8 mouse cellular contexts compared by ENCODE assay signal in genomic region chr1:120032804-120033468, GRCm38 (mm10). TPM values are rescaled to one million over a fixed set of nuclear protein-coding genes. Genes with fewer than 3 reads are reported as not detected.
DNase-seq lines count a peak whose midpoint lies in the region; ATAC-seq and TF ChIP-seq lines count a peak whose summit lies in the region.

No protein-coding gene starts in this region.

- H3K79me2 ChIP-seq in CH12.LX (replicated peaks; ENCODE audit: control insufficient read depth, extremely low read depth, insufficient read depth, poor library complexity, severe bottlenecking) = no peaks in the 10 kb centered on the region

- H3K4me2 ChIP-seq in CH12.LX (ENCODE audit: insufficient read depth, low read depth, poor library complexity, severe bottlenecking) = no peak overlapping the region
- no peak overlapping the region for H3K4me2 ChIP-seq in forebrain, embryonic 12.5 days
- no peak overlapping the region for H3K4me2 ChIP-seq in heart, postnatal 0 days (ENCODE audit: low read depth, low read length)
- no peak overlapping the region for H3K4me2 ChIP-seq in liver, embryonic 14.5 days (ENCODE audit: low read depth)
- no peak overlapping the region for H3K4me2 ChIP-seq in neural tube, embryonic 12.5 days (replicated peaks)
- H3K4me2 ChIP-seq in stomach, embryonic 16.5 days (ENCODE audit: low read depth, low read length) = no peak overlapping the region

- peak; percentile 82 to 96 for TF ChIP-seq CTCF in CH12.LX (conservative IDR thresholded peaks at IDR 0.05 in 1 of 2, IDR thresholded peaks at IDR 0.05 in 1 of 2; ENCODE audit: low read depth in 2 of 2, low read length in 2 of 2)
- TF ChIP-seq CTCF in heart, postnatal 0 days (IDR thresholded peaks at IDR 0.05; ENCODE audit: low read depth) = peak; percentile 98
- peak; percentile 95 for TF ChIP-seq CTCF in liver, embryonic 14.5 days (IDR thresholded peaks at IDR 0.05; ENCODE audit: low read depth)

- TF ChIP-seq EP300 in CH12.LX (IDR thresholded peaks at IDR 0.05; ENCODE audit: low read length) = no peak
- TF ChIP-seq EP300 in heart, postnatal 0 days (IDR thresholded peaks at IDR 0.05; ENCODE audit: low read depth) = no peak
- TF ChIP-seq EP300 in liver, embryonic 14.5 days (IDR thresholded peaks at IDR 0.05; ENCODE audit: low read depth) = no peak

- DNase-seq in CH12.LX (ENCODE audit: extremely low read depth) = peak; percentile 79
- DNase-seq in c-Kit-positive CD71-positive TER-119-negative erythroid progenitor cells, embryonic 14.5 days (ENCODE audit: low read depth) = peak; percentile 46
- peak; percentile 61 for DNase-seq in heart, postnatal 0 days (ENCODE audit: low spot score)
- peak; percentile 96 for DNase-seq in kidney, postnatal 25 days
- peak; percentile 36 to 52 (median 41) for DNase-seq in liver, embryonic 14.5 days (ENCODE audit: low read depth in 3 of 3, low spot score in 3 of 3)

- H3K9me3 ChIP-seq in CH12.LX (replicated peaks; ENCODE audit: low read length) = no peaks in the 10 kb centered on the region
- no peaks in the 10 kb centered on the region for H3K9me3 ChIP-seq in forebrain, embryonic 12.5 days
- H3K9me3 ChIP-seq in heart, postnatal 0 days (replicated peaks; ENCODE audit: control insufficient read depth, low read length) = no peaks in the 10 kb centered on the region
- H3K9me3 ChIP-seq in liver, embryonic 14.5 days (ENCODE audit: control insufficient read depth, low read length) = no peaks in the 10 kb centered on the region
- H3K9me3 ChIP-seq in neural tube, embryonic 12.5 days = no peaks in the 10 kb centered on the region
- H3K9me3 ChIP-seq in stomach, embryonic 16.5 days (replicated peaks; ENCODE audit: control insufficient read depth, low read length) = no peaks in the 10 kb centered on the region

- WGBS in forebrain, embryonic 12.5 days = 53% methylated on average over 10 of the region's 10 CpGs
- 39% methylated on average over 10 of the region's 10 CpGs for WGBS in heart, postnatal 0 days
- 33% methylated on average over 10 of the region's 10 CpGs for WGBS in liver, embryonic 14.5 days (ENCODE audit: insufficient replicate concordance)
- WGBS in neural tube, embryonic 12.5 days = 49% methylated on average over 10 of the region's 10 CpGs
- 39% methylated on average over 10 of the region's 10 CpGs for WGBS in stomach, embryonic 16.5 days

- ATAC-seq in forebrain, embryonic 12.5 days (ENCODE audit: low FRiP score) = peak; percentile 70
- ATAC-seq in heart, postnatal 0 days (ENCODE audit: insufficient read depth, low read depth) = peak; percentile 68
- peak; percentile 74 for ATAC-seq in liver, embryonic 14.5 days (ENCODE audit: insufficient read depth)
- peak; percentile 74 for ATAC-seq in neural tube, embryonic 12.5 days (ENCODE audit: low FRiP score, low read depth)
- peak; percentile 85; the same call in 1 of the 2 replicates for ATAC-seq in stomach, embryonic 16.5 days (ENCODE audit: insufficient read depth, low FRiP score)

- peaks cover 5% of the 10 kb centered on the region for H3K27me3 ChIP-seq in CH12.LX (replicated peaks)
- no peaks in the 10 kb centered on the region for H3K27me3 ChIP-seq in forebrain, embryonic 12.5 days
- no peaks in the 10 kb centered on the region for H3K27me3 ChIP-seq in heart, postnatal 0 days (ENCODE audit: control insufficient read depth, insufficient read depth, low read length)
- H3K27me3 ChIP-seq in liver, embryonic 14.5 days (ENCODE audit: control insufficient read depth, insufficient read depth, low read length) = no peaks in the 10 kb centered on the region
- H3K27me3 ChIP-seq in neural tube, embryonic 12.5 days (replicated peaks) = no peaks in the 10 kb centered on the region
- H3K27me3 ChIP-seq in stomach, embryonic 16.5 days (ENCODE audit: control insufficient read depth, insufficient read depth, low read length) = no peaks in the 10 kb centered on the region

- in situ Hi-C loops in CH12.LX (cut with MboI; ENCODE audit: low pct_ligation_motif_present, low pct_unique_long_range_greater_than_20kb, low sequenced_read_pairs) = loop anchor here (5.0 kb wide), 2 partner anchors 64 to 114 kb away; no protein-coding TSS in a partner anchor

- no peak overlapping the region for H3K9ac ChIP-seq in CH12.LX (ENCODE audit: insufficient read depth, low read depth)
- no peak overlapping the region for H3K9ac ChIP-seq in forebrain, embryonic 12.5 days
- no peak overlapping the region for H3K9ac ChIP-seq in heart, postnatal 0 days (replicated peaks; ENCODE audit: low read depth, low read length)
- no peak overlapping the region for H3K9ac ChIP-seq in liver, embryonic 14.5 days (replicated peaks)
- H3K9ac ChIP-seq in neural tube, embryonic 12.5 days = no peak overlapping the region
- H3K9ac ChIP-seq in stomach, embryonic 16.5 days (ENCODE audit: low read length) = no peak overlapping the region

- peak; percentile 91 for TF ChIP-seq RAD21 in CH12.LX (IDR thresholded peaks at IDR 0.05; ENCODE audit: low read depth, low read length)

- dilution Hi-C loops in CH12.LX (cut with MboI; ENCODE audit: extremely low pct_ligation_motif_present, extremely low pct_unique_long_range_greater_than_20kb, low sequenced_read_pairs) = no loop called here

- no peaks in the 10 kb centered on the region for H3K36me3 ChIP-seq in CH12.LX (replicated peaks in 1 of 2; ENCODE audit: control insufficient read depth in 1 of 2, insufficient read depth in 1 of 2, low read length in 1 of 2)
- no peaks in the 10 kb centered on the region for H3K36me3 ChIP-seq in forebrain, embryonic 12.5 days (replicated peaks)
- no peaks in the 10 kb centered on the region for H3K36me3 ChIP-seq in heart, postnatal 0 days (replicated peaks; ENCODE audit: control insufficient read depth, insufficient read depth, low read length)
- no peaks in the 10 kb centered on the region for H3K36me3 ChIP-seq in liver, embryonic 14.5 days (replicated peaks; ENCODE audit: control insufficient read depth, insufficient read depth, low read depth)
- H3K36me3 ChIP-seq in neural tube, embryonic 12.5 days = no peaks in the 10 kb centered on the region
- no peaks in the 10 kb centered on the region for H3K36me3 ChIP-seq in stomach, embryonic 16.5 days (ENCODE audit: control insufficient read depth, insufficient read depth, low read length)

- peaks cover 0 to 10% of the 10 kb centered on the region in 2 experiments; a peak in 2 of 4 replicates for H3K4me1 ChIP-seq in CH12.LX (ENCODE audit: control insufficient read depth in 1 of 2, insufficient read depth in 2 of 2)
- no peaks in the 10 kb centered on the region for H3K4me1 ChIP-seq in forebrain, embryonic 12.5 days
- H3K4me1 ChIP-seq in heart, postnatal 0 days (ENCODE audit: control insufficient read depth, insufficient read depth) = peaks cover 3% of the 10 kb centered on the region
- H3K4me1 ChIP-seq in liver, embryonic 14.5 days (replicated peaks; ENCODE audit: control insufficient read depth in 2 of 2, insufficient read depth in 2 of 2, low read length in 1 of 2) = peaks cover 0 to 5% of the 10 kb centered on the region in 2 experiments; a peak in 1 of 4 replicates
- no peaks in the 10 kb centered on the region for H3K4me1 ChIP-seq in neural tube, embryonic 12.5 days
- H3K4me1 ChIP-seq in stomach, embryonic 16.5 days (ENCODE audit: control insufficient read depth, insufficient read depth, low read length) = no peaks in the 10 kb centered on the region

- H3K27ac ChIP-seq in CH12.LX (ENCODE audit: insufficient read depth, low read depth) = no peak overlapping the region
- no peak overlapping the region for H3K27ac ChIP-seq in forebrain, embryonic 12.5 days
- no peak overlapping the region for H3K27ac ChIP-seq in heart, postnatal 0 days (ENCODE audit: low read depth)
- H3K27ac ChIP-seq in liver, embryonic 14.5 days = no peak overlapping the region
- no peak overlapping the region for H3K27ac ChIP-seq in neural tube, embryonic 12.5 days
- H3K27ac ChIP-seq in stomach, embryonic 16.5 days (ENCODE audit: low read length) = no peak overlapping the region

- H3K4me3 ChIP-seq in CH12.LX (replicated peaks in 1 of 3; ENCODE audit: low read depth in 2 of 3, low read length in 2 of 3, poor library complexity in 1 of 3) = no peak overlapping the region
- H3K4me3 ChIP-seq in forebrain, embryonic 12.5 days (replicated peaks) = no peak overlapping the region
- H3K4me3 ChIP-seq in heart, postnatal 0 days (ENCODE audit: low read depth, low read length) = no peak overlapping the region
- H3K4me3 ChIP-seq in liver, embryonic 14.5 days (ENCODE audit: insufficient read depth in 1 of 2, low read depth in 2 of 2, low read length in 2 of 2) = no peak overlapping the region
- H3K4me3 ChIP-seq in neural tube, embryonic 12.5 days = no peak overlapping the region
- no peak overlapping the region for H3K4me3 ChIP-seq in stomach, embryonic 16.5 days (replicated peaks; ENCODE audit: low read length)

- no peak for TF ChIP-seq POLR2A in CH12.LX (IDR thresholded peaks at IDR 0.05; ENCODE audit: low read depth, low read length)

RNA-seq across cellular contexts. Expression of gene Sctr, which starts 26.2 kb away (rescaled TPM):
- total RNA-seq in CH12.LX (2012; rRNA removed) (not detected in 2 replicates), CH12.LX (2014; rRNA removed) (not detected in 2 replicates)
- polyA plus RNA-seq in CH12.LX (2012; ENCODE audit: insufficient read length, low read depth) = not detected in 2 replicates
- polyA plus RNA-seq in forebrain, embryonic 12.5 days (2016; fragmentation: Nextera tagmentation; extraction: Ambion mirVana) = 0.14 and 0.84 TPM in 2 replicates
- not detected in 2 replicates for total RNA-seq in heart, postnatal 0 days (2014; rRNA removed; ENCODE audit: low replicate concordance)
- not detected in 2 replicates for polyA plus RNA-seq in heart, postnatal 0 days (2015; fragmentation: Nextera tagmentation; extraction: Ambion mirVana)
- 0.03 TPM in 1 of 2 replicates, not detected in the other for polyA plus RNA-seq in liver, embryonic 14.5 days (2012; rRNA removed)
- polyA plus RNA-seq in liver, embryonic 14.5 days (2014; fragmentation: Nextera tagmentation; extraction: Ambion mirVana) = not detected in 2 replicates
- polyA plus RNA-seq in neural tube, embryonic 12.5 days (2016; fragmentation: Nextera tagmentation; extraction: Ambion mirVana) = 0.65 and 0.79 TPM in 2 replicates
- 1.1 and 1.7 TPM in 2 replicates for polyA plus RNA-seq in stomach, embryonic 16.5 days (2015; fragmentation: Nextera tagmentation; extraction: Ambion mirVana)

RNA-seq across cellular contexts. Expression of gene Cfap221, which starts 35.9 kb away (rescaled TPM):
- total RNA-seq in CH12.LX (2012; rRNA removed) (not detected in 2 replicates), CH12.LX (2014; rRNA removed) (not detected in 2 replicates)
- not detected in 2 replicates for polyA plus RNA-seq in CH12.LX (2012; ENCODE audit: insufficient read length, low read depth)
- 0.33 TPM in 1 of 2 replicates, not detected in the other for polyA plus RNA-seq in forebrain, embryonic 12.5 days (2016; fragmentation: Nextera tagmentation; extraction: Ambion mirVana)
- total RNA-seq in heart, postnatal 0 days (2014; rRNA removed; ENCODE audit: low replicate concordance) = not detected in 2 replicates
- 0.04 TPM in 1 of 2 replicates, not detected in the other for polyA plus RNA-seq in heart, postnatal 0 days (2015; fragmentation: Nextera tagmentation; extraction: Ambion mirVana)
- 0.03 TPM in 1 of 2 replicates, not detected in the other for polyA plus RNA-seq in liver, embryonic 14.5 days (2012; rRNA removed)
- 0.05 TPM in 1 of 2 replicates, not detected in the other for polyA plus RNA-seq in liver, embryonic 14.5 days (2014; fragmentation: Nextera tagmentation; extraction: Ambion mirVana)
- polyA plus RNA-seq in neural tube, embryonic 12.5 days (2016; fragmentation: Nextera tagmentation; extraction: Ambion mirVana) = not detected in 2 replicates
- polyA plus RNA-seq in stomach, embryonic 16.5 days (2015; fragmentation: Nextera tagmentation; extraction: Ambion mirVana) = 0.05 TPM in 1 of 2 replicates, not detected in the other

RNA-seq across cellular contexts. Expression of gene Tmem37, which starts 40.9 kb away (rescaled TPM):
- not detected in 2 replicates for total RNA-seq in CH12.LX (2012; rRNA removed)
- not detected in 2 replicates for total RNA-seq in CH12.LX (2014; rRNA removed)
- polyA plus RNA-seq in CH12.LX (2012; ENCODE audit: insufficient read length, low read depth) = not detected in 2 replicates
- 5.2 and 5.3 TPM in 2 replicates for polyA plus RNA-seq in forebrain, embryonic 12.5 days (2016; fragmentation: Nextera tagmentation; extraction: Ambion mirVana)
- total RNA-seq in heart, postnatal 0 days (2014; rRNA removed; ENCODE audit: low replicate concordance) = 0.23 and 7.8 TPM in 2 replicates
- polyA plus RNA-seq in heart, postnatal 0 days (2015; fragmentation: Nextera tagmentation; extraction: Ambion mirVana) = 6.8 and 6.9 TPM in 2 replicates
- polyA plus RNA-seq in liver, embryonic 14.5 days (2012; rRNA removed) = 31.1 and 39.5 TPM in 2 replicates
- 73.9 and 75.7 TPM in 2 replicates for polyA plus RNA-seq in liver, embryonic 14.5 days (2014; fragmentation: Nextera tagmentation; extraction: Ambion mirVana)
- 6.8 TPM in 2 replicates for polyA plus RNA-seq in neural tube, embryonic 12.5 days (2016; fragmentation: Nextera tagmentation; extraction: Ambion mirVana)
- 19.4 and 24.8 TPM in 2 replicates for polyA plus RNA-seq in stomach, embryonic 16.5 days (2015; fragmentation: Nextera tagmentation; extraction: Ambion mirVana)

Comparison
In these comparisons a context has a peak if more than half of its experiments do, and no peak if none do; other contexts are left out.
1. DNase-seq: peak in every context shown above with its lines; median percentile 96 in kidney, postnatal 25 days; 79 in CH12.LX; 61 in heart, postnatal 0 days; 46 in c-Kit-positive CD71-positive TER-119-negative erythroid progenitor cells, embryonic 14.5 days; 41 in liver, embryonic 14.5 days.